Mouse (Mus musculus) liver, adult 10 weeks (tissue): Measurements from ENCODE around the gene Olfr854. TPM values are rescaled to one million over a fixed set of nuclear protein-coding genes. Genes with fewer than 3 reads are reported as not detected.

Experiments used
- polyA plus RNA-seq: library from polyadenylated mRNA; stranded (reverse); fragments of 350-450 nt; fragmentation: Illumina TruSeq; extraction: RNeasy Lipid Tissue Mini Kit (QIAGEN cat#74804); gene quantifications from one replicate; pipeline ENCODE4 v1.2.3, GENCODE M21; 2014; ENCODE audit warnings: low read depth, low replicate concordance

Gene Olfr854
- polyA plus RNA-seq, result not detected

DNA sequence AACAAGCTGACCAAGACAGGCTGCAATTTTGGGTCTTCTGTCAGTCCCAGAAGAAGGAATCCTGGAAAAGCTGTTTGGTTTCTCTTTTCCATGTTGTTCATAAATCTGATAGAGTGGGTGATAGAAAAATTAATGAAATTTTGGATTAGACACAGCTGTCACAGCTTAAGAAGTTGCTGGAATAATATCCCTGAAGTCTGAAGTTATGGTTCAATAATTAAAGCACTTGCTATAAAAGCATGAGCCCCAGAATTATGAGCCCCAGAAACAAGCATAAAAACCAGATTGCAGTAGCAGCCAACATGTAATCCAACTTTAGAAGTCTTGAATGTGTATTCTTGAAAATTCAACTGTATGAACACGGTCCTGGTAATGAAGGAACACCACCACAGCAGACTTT lies at the start of gene Olfr854:
Gene Olfr854 (minus strand): TSS at position 101 of the 400 bp plus-strand sequence.

DNA sequence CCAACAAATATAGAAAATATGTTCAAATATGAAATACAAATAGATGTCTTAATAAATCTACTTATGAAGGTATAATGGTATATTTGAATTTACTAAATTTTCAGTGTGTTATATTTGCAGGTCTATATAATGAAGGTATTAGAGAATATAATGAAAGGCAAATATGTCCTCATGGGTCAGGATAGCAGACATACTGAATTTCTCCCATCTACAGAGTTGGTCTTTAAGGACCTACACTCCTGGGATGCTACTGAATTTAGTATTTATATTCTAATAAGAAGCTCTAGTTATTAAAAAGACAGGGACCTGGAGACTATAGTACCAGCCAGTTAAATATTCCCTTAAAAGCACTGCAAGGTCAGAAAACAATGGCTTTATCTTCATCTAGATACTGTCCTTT lies 15.1 kb upstream of the Olfr854 start, which contains the start of gene Olfr855:
Gene Olfr855 (plus strand): TSS at position 301 of the 400 bp plus-strand sequence.

DNA sequence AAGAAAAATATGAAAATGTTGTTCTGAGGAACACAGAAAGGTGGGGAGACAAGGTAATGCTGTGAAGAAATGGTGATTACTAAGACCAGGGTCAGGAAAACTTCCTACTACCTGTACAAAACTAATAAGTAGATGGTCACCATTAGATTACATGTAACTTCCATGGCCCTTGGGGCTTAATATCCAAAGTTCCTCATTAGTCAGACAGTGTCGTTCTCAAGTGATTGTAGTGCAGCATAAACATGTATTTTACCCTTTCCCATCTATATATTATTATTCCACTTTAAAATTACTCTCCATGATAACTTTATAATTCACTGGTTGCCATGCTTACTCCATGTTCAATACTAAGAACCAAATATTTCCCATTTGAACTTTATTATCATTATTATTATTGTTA lies 26.2 kb downstream of the Olfr854 start, which contains the start of gene Olfr853:
Gene Olfr853 (minus strand): TSS at position 101 of the 400 bp plus-strand sequence.

Other genes starting within 250 kb of the Olfr854 start
- not detected for gene Olfr845, start 230.9 kb downstream of the Olfr854 start, polyA plus RNA-seq
- gene Olfr846, start 203.4 kb downstream of the Olfr854 start, polyA plus RNA-seq, result not detected
- not detected for gene Olfr847, start 188.7 kb downstream of the Olfr854 start, polyA plus RNA-seq
- gene Olfr849, start 127.1 kb downstream of the Olfr854 start, polyA plus RNA-seq, result not detected
- gene Olfr850, start 89.1 kb downstream of the Olfr854 start, polyA plus RNA-seq, result not detected
- gene Olfr851, start 74.1 kb downstream of the Olfr854 start, polyA plus RNA-seq, result not detected
- gene Olfr853, start 26.3 kb downstream of the Olfr854 start, polyA plus RNA-seq, result not detected
- gene Olfr855, start 15.2 kb upstream of the Olfr854 start, polyA plus RNA-seq, result not detected
- gene Zfp317, start 54.7 kb upstream of the Olfr854 start, polyA plus RNA-seq, result 16.1 TPM
- gene Olfr857, start 142.1 kb upstream of the Olfr854 start, polyA plus RNA-seq, result not detected
- gene Olfr58, start 212.9 kb upstream of the Olfr854 start, polyA plus RNA-seq, result not detected
- gene Olfr859, start 237.5 kb upstream of the Olfr854 start, polyA plus RNA-seq, result not detected